Mouse (Mus musculus): Measurements from ENCODE around the gene Eya2. TPM values are rescaled to one million over a fixed set of nuclear protein-coding genes. Genes with fewer than 3 reads are reported as not detected.

Eya2 gene
- polyA plus RNA-seq, 2 experiments from 2014 or later: 11.9 to 18.9 TPM

GRCm38 (mm10) chr2:165820504-165821095, 225.8 kb downstream of the Eya2 start:
- ATAC-seq: no peak

Other genes starting within 250 kb of the Eya2 start
- gene Zfp663, start 226.3 kb upstream of the Eya2 start, polyA plus RNA-seq (2017; shearing (Covaris generic)): not detected
- gene Zfp334, start 206.8 kb upstream of the Eya2 start, polyA plus RNA-seq (2017; shearing (Covaris generic)): not detected
- gene Ocstamp, start 194.6 kb upstream of the Eya2 start, polyA plus RNA-seq (2017; shearing (Covaris generic)): not detected
- gene Slc13a3, start 121.8 kb upstream of the Eya2 start, polyA plus RNA-seq (2017; shearing (Covaris generic)): under 1 TPM in 1 of 2 experiments, not detected in 1; 0.32 TPM
- 1 to 10 TPM; 4.1 to 4.7 TPM for gene Trp53rka, start 101.7 kb upstream of the Eya2 start, polyA plus RNA-seq (2017; shearing (Covaris generic))
- not detected for gene Slc2a10, start 91.2 kb upstream of the Eya2 start, polyA plus RNA-seq (2017; shearing (Covaris generic))